10 mouse cellular contexts compared by ENCODE assay signal in the genomic region with DNA sequence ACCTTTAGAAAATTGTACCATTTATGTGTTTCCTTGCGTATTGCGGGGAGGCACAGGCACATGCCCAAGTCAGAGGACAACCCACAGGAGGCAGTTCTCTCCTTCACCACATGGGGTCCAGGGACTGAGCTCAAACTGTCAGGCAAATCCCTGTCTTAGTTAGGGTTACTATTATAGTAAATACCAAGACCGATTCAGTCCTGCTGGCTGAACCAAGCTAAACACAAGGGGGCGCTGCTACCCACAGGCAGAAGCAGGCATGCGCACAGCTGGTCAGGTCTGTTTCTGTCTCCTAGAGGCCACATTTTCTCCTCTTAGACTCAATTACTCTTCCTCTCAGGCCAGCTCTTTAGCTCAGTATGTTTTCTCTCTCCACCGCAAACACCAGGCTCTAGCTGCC. TPM values are rescaled to one million over a fixed set of nuclear protein-coding genes. Genes with fewer than 3 reads are reported as not detected.
DNase-seq lines count a peak whose midpoint lies in the region; ATAC-seq and TF ChIP-seq lines count a peak whose summit lies in the region.
"Had no signal": no experiment of that assay in that cellular context is flagged by ENCODE, and none has a peak within 500 bp of the region (broad histone marks: within the 10 kb centered on the region; RNA-seq: fewer than 3 reads in every experiment).

No protein-coding gene starts in this region.

- H3K4me1 ChIP-seq in hindbrain, embryonic 10.5 days (replicated peaks), result peaks cover 10% of the 10 kb centered on the region; the same call in 1 of the 2 replicates
- no peaks in the 10 kb centered on the region for H3K4me1 ChIP-seq in hindbrain, embryonic 14.5 days (replicated peaks; ENCODE audit: control insufficient read depth, insufficient read depth, low read length)
- no peaks in the 10 kb centered on the region for H3K4me1 ChIP-seq in embryonic fibroblast, embryonic 13.5 days (ENCODE audit: control insufficient read depth, insufficient read depth, low read length)
- H3K4me1 ChIP-seq in neural tube, embryonic 11.5 days (ENCODE audit: control insufficient read depth, insufficient read depth, low read length), result no peaks in the 10 kb centered on the region
- H3K4me1 ChIP-seq: embryonic facial prominence, embryonic 15.5 days; limb, embryonic 15.5 days had no signal

- H3K27me3 ChIP-seq in hindbrain, embryonic 10.5 days (ENCODE audit: insufficient read depth, poor library complexity, severe bottlenecking), result no peaks in the 10 kb centered on the region
- no peaks in the 10 kb centered on the region for H3K27me3 ChIP-seq in hindbrain, embryonic 14.5 days (ENCODE audit: control insufficient read depth, insufficient read depth, low read length)
- H3K27me3 ChIP-seq in neural tube, embryonic 11.5 days (ENCODE audit: control insufficient read depth, insufficient read depth, low read length), result no peaks in the 10 kb centered on the region
- H3K27me3 ChIP-seq: embryonic facial prominence, embryonic 15.5 days; limb, embryonic 15.5 days had no signal

- H3K4me3 ChIP-seq in hindbrain, embryonic 10.5 days, result no peak overlapping the region
- H3K4me3 ChIP-seq in hindbrain, embryonic 14.5 days (replicated peaks; ENCODE audit: low read length), result no peak overlapping the region
- H3K4me3 ChIP-seq in embryonic fibroblast, embryonic 13.5 days (ENCODE audit: insufficient read depth, low read length), result no peak overlapping the region
- no peak overlapping the region for H3K4me3 ChIP-seq in neural tube, embryonic 11.5 days (ENCODE audit: low read depth, low read length)
- H3K4me3 ChIP-seq: embryonic facial prominence, embryonic 15.5 days; limb, embryonic 15.5 days had no signal

- ATAC-seq in hindbrain, embryonic 14.5 days (ENCODE audit: low FRiP score), result no peak
- ATAC-seq in CD4-positive, CD25-positive, alpha-beta regulatory T cell, adult 4 months, result peak; percentile 55
- no peak for ATAC-seq in neural tube, embryonic 11.5 days (ENCODE audit: insufficient read depth, low FRiP score, low TSS enrichment)

- no peak for TF ChIP-seq POLR2A in embryonic fibroblast, embryonic 13.5 days (IDR thresholded peaks at IDR 0.05; ENCODE audit: low read depth, low read length)

- no peaks in the 10 kb centered on the region for H3K9me3 ChIP-seq in hindbrain, embryonic 10.5 days
- H3K9me3 ChIP-seq in hindbrain, embryonic 14.5 days (ENCODE audit: control insufficient read depth, low read length), result no peaks in the 10 kb centered on the region
- H3K9me3 ChIP-seq in neural tube, embryonic 11.5 days (ENCODE audit: control insufficient read depth, low read length), result no peaks in the 10 kb centered on the region
- H3K9me3 ChIP-seq: embryonic facial prominence, embryonic 15.5 days; limb, embryonic 15.5 days had no signal

- TF ChIP-seq CTCF in embryonic fibroblast, embryonic 13.5 days (IDR thresholded peaks at IDR 0.05; ENCODE audit: borderline replicate concordance, insufficient read depth, low read length), result 0 out of 2 replicates have a peak, but pooled peaks have one; percentile 52

- DNase-seq in hindbrain, embryonic 10.5 days (ENCODE audit: low spot score), result peak; percentile 72
- no peak for DNase-seq in hindbrain, embryonic 14.5 days (ENCODE audit: low spot score)
- DNase-seq in adrenal gland, postnatal 10 days, result peak; percentile 81
- peak; percentile 42 to 73 for DNase-seq in left cerebral cortex, postnatal 14 days (ENCODE audit: low spot score in 2 of 2)
- DNase-seq in neural tube, embryonic 11.5 days (ENCODE audit: low spot score), result peak; percentile 69
- peak; percentile 60 to 61 for DNase-seq in thymus, postnatal 36 days

- peak overlapping the region; percentile 26; the same call in 1 of the 2 replicates for H3K27ac ChIP-seq in hindbrain, embryonic 10.5 days
- H3K27ac ChIP-seq in hindbrain, embryonic 14.5 days, result no peak overlapping the region
- no peak overlapping the region for H3K27ac ChIP-seq in embryonic fibroblast, embryonic 13.5 days (ENCODE audit: insufficient read depth, low read length)
- no peak overlapping the region for H3K27ac ChIP-seq in neural tube, embryonic 11.5 days (ENCODE audit: low read depth, low read length)
- H3K27ac ChIP-seq: embryonic facial prominence, embryonic 15.5 days; limb, embryonic 15.5 days had no signal

- H3K4me2 ChIP-seq in hindbrain, embryonic 14.5 days (replicated peaks), result no peak overlapping the region
- no peak overlapping the region for H3K4me2 ChIP-seq in neural tube, embryonic 11.5 days (ENCODE audit: low read depth)
- H3K4me2 ChIP-seq: embryonic facial prominence, embryonic 15.5 days; limb, embryonic 15.5 days had no signal

- WGBS in hindbrain, embryonic 10.5 days, result 44% methylated on average over 6 of the region's 6 CpGs
- 45% methylated on average over 6 of the region's 6 CpGs for WGBS in hindbrain, embryonic 14.5 days
- 44% methylated on average over 6 of the region's 6 CpGs for WGBS in neural tube, embryonic 11.5 days

- H3K9ac ChIP-seq in hindbrain, embryonic 14.5 days, result no peak overlapping the region
- H3K9ac ChIP-seq in neural tube, embryonic 11.5 days (ENCODE audit: low read length), result no peak overlapping the region
- H3K9ac ChIP-seq: embryonic facial prominence, embryonic 15.5 days; limb, embryonic 15.5 days had no signal

- no peaks in the 10 kb centered on the region for H3K36me3 ChIP-seq in hindbrain, embryonic 10.5 days
- no peaks in the 10 kb centered on the region for H3K36me3 ChIP-seq in hindbrain, embryonic 14.5 days (replicated peaks; ENCODE audit: control insufficient read depth, insufficient read depth)
- H3K36me3 ChIP-seq in neural tube, embryonic 11.5 days (ENCODE audit: control insufficient read depth, insufficient read depth, low read length), result no peaks in the 10 kb centered on the region
- H3K36me3 ChIP-seq: embryonic facial prominence, embryonic 15.5 days; limb, embryonic 15.5 days had no signal

- intact Hi-C loops in left cerebral cortex, postnatal 14 days (cut with DNase I), result no loop called here

RNA-seq across cellular contexts. Expression of gene Sumo1, which starts 56.8 kb away (rescaled TPM):
- 514 and 535 TPM in 2 replicates for polyA plus RNA-seq in hindbrain, embryonic 10.5 days (2016; fragmentation: Nextera tagmentation; extraction: Ambion mirVana)
- 340 and 359 TPM in 2 replicates for polyA plus RNA-seq in hindbrain, embryonic 14.5 days (2014; fragmentation: Nextera tagmentation; extraction: Ambion mirVana)
- polyA plus RNA-seq in CD4-positive, CD25-positive, alpha-beta regulatory T cell, adult 4 months (2017; shearing (Covaris generic)), result 100 to 1,000 TPM; 471 to 552 TPM
- 100 to 1,000 TPM; 105 to 125 TPM for total RNA-seq in adrenal gland, postnatal 10 days (2021)
- 195 and 227 TPM in 2 replicates for polyA plus RNA-seq in embryonic fibroblast, embryonic 13.5 days (2011; ENCODE audit: insufficient read length, low read depth, missing spikeins)
- 100 to 1,000 TPM; 103 to 110 TPM for total RNA-seq in left cerebral cortex, postnatal 14 days (2021)
- polyA plus RNA-seq in neural tube, embryonic 11.5 days (2014; fragmentation: Nextera tagmentation; extraction: Ambion mirVana), result 503 and 520 TPM in 2 replicates
